Mouse (Mus musculus) limb, embryonic 14.5 days (tissue): ENCODE results near the gene Aifm3. TPM values are rescaled to one million over a fixed set of nuclear protein-coding genes. Genes with fewer than 3 reads are reported as not detected.
"Not testable (repeated sequence)": the region's sequence is repeated elsewhere in the genome, so short reads cannot be mapped to it uniquely, and the experiment has no call there.

Experiments
- ATAC-seq: fragments of 200-750 bp; cut with Nextera tagmentation; 2 replicates; pipeline ENCODE4 v1.8.0; 2017; ENCODE audit warnings: low read depth, moderate number of reproducible peaks, moderate TSS enrichment; ENCODE audit not compliant: low FRiP score
- DNase-seq: peaks from one replicate; pipeline ENCODE4 v3.0.0-alpha.2; 2015; ENCODE audit warnings: low spot score
- H3K27ac ChIP-seq: fragments of 300-500 bp; sonication (generic); replicated peaks from 2 replicates; pipeline ENCODE4 v1.5.1; 2014; ENCODE audit warnings: low read depth, mild to moderate bottlenecking, low read length, moderate library complexity, mixed read lengths
- H3K27me3 ChIP-seq: fragments of 300-500 bp; sonication (generic); 2 replicates; pipeline ENCODE4 v1.6.1; 2014; ENCODE audit warnings: low read length, mixed read lengths; ENCODE audit not compliant: control insufficient read depth, insufficient read depth
- H3K36me3 ChIP-seq: fragments of 300-500 bp; sonication (generic); 2 replicates; pipeline ENCODE4 v1.6.1; 2014; ENCODE audit warnings: mild to moderate bottlenecking, low read length, moderate library complexity, mixed read lengths; ENCODE audit not compliant: control insufficient read depth, insufficient read depth
- H3K4me1 ChIP-seq: fragments of 300-500 bp; sonication (generic); 2 replicates; pipeline ENCODE4 v1.6.1; 2014; ENCODE audit warnings: antibody characterized with exemption, low read length, mixed read lengths; ENCODE audit not compliant: control insufficient read depth, insufficient read depth
- H3K4me2 ChIP-seq: fragments of 300-500 bp; sonication (generic); replicated peaks from 2 replicates; pipeline ENCODE4 v1.6.1; 2014; ENCODE audit warnings: low read depth, mild to moderate bottlenecking, low read length, moderate library complexity; ENCODE audit not compliant: severe bottlenecking
- H3K4me3 ChIP-seq: fragments of 300-500 bp; sonication (generic); replicated peaks from 2 replicates; pipeline ENCODE4 v1.5.1; 2014; ENCODE audit warnings: low read length
- H3K9ac ChIP-seq: fragments of 300-500 bp; sonication (generic); 2 replicates; pipeline ENCODE4 v1.6.1; 2014; ENCODE audit warnings: mild to moderate bottlenecking, low read depth, low read length, moderate library complexity; ENCODE audit not compliant: severe bottlenecking
- H3K9me3 ChIP-seq: fragments of 300-500 bp; sonication (generic); 2 replicates; pipeline ENCODE4 v1.6.1; 2016; ENCODE audit warnings: low read length; ENCODE audit not compliant: control insufficient read depth
- POLR2A ChIP-seq: fragments of 200-500 bp; IDR thresholded peaks from 2 replicates; pipeline ENCODE4 v1.8.0; 2012; ENCODE audit warnings: inconsistent platforms, mild to moderate bottlenecking, moderate library complexity, borderline replicate concordance; ENCODE audit not compliant: insufficient read depth, insufficient read length; ENCODE audit errors: extremely low read depth
- WGBS: fragments of 180-500 bp; shearing (Covaris S2); extraction: QIAGEN DNeasy Blood & Tissue Kit; methylation state at CpG from one replicate; pipeline ENCODE4 v1.1.7; 2014; 5-methylcytosine and 5-hydroxymethylcytosine counted together
- polyA plus RNA-seq, 2 experiments: library from polyadenylated mRNA; depleted of rRNA in 1 of 2; stranded (reverse) in 1 of 2; unstranded in 1 of 2; fragments of >200 nt; fragmentation: Nextera tagmentation in 1 of 2; extraction: Ambion mirVana in 1 of 2; gene quantifications; 2 replicates each; pipeline versions ENCODE4 v1.2.1 to v1.2.3; 2012 to 2014

The Aifm3 gene
- polyA plus RNA-seq, 2 experiments = 0.55 to 1.3 TPM

- Histone ChIP-seq H3K27me3 (no peaks in the 10 kb centered on the region), H3K27ac (no peak overlapping the region), H3K4me1 (0 out of 2 replicates have a peak, but pooled peaks cover 10% of the 10 kb centered on the region), H3K36me3 (no peaks in the 10 kb centered on the region), H3K9me3 (no peaks in the 10 kb centered on the region), H3K4me2 (no peak overlapping the region), H3K9ac (no peak overlapping the region), H3K4me3 (no peak overlapping the region)
- WGBS = 69% methylated on average over 7 of the region's 7 CpGs
- DNase-seq (no peak), ATAC-seq (no peak)
- TF ChIP-seq POLR2A = no peak
Measured at GRCm38 (mm10) chr16:17552837-17553236, 63.4 kb downstream of the Aifm3 start.

DNA sequence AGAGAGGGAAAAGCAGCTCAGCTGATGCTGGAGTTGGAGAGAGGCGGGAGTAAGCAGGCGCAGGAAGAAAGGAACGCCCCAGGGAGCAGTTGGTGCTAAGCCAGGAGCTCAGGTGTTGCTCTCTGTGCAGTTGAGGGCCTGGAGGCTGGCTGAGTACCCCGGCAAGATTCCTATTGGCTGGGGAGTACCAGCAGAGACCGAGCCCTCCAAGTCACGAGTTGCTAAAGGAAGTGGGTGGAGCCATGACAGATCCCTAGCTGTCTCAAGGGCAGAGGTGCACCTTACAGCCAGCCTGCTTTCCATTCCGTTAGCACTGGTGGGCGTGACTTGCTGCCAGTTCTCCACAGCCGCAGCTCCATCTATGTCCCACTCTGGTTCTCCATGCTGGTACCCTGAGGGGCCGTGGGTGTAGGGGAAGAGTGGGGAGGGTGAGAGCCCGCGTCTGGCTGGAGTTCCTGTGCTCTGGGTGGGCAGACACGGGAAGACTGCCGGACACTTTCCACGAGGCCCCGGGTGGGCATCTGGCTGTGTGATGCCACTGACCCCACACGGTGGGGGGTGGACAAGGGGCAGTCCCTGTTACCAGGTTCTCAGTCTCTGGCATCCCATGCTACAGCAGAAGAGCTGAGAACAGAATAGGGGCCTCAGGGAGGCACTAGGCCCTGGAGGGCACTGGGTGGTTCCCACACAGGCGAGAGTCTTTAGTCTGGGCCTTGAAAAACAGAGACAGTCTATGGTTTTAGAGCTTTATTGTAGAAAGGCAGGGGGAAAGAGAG is 64.7 kb downstream of the Aifm3 start:
- peak overlapping the region; percentile 14; the same call in 1 of the 2 replicates for H3K4me3 ChIP-seq
- H3K4me2 ChIP-seq = peak overlapping the region; percentile 44
- ATAC-seq = peak; percentile 87
- no peaks in the 10 kb centered on the region for H3K9me3 ChIP-seq
- 10% methylated on average over 18 of the region's 18 CpGs for WGBS
- H3K27me3 ChIP-seq = no peaks in the 10 kb centered on the region
- peaks cover 19% of the 10 kb centered on the region for H3K4me1 ChIP-seq
- peak overlapping the region; percentile 56; the same call in 1 of the 2 replicates for H3K27ac ChIP-seq
- H3K36me3 ChIP-seq = no peaks in the 10 kb centered on the region
- no peak for TF ChIP-seq POLR2A
- DNase-seq = peak; percentile 83
- H3K9ac ChIP-seq = peak overlapping the region; percentile 3; the same call in 1 of the 2 replicates

DNA sequence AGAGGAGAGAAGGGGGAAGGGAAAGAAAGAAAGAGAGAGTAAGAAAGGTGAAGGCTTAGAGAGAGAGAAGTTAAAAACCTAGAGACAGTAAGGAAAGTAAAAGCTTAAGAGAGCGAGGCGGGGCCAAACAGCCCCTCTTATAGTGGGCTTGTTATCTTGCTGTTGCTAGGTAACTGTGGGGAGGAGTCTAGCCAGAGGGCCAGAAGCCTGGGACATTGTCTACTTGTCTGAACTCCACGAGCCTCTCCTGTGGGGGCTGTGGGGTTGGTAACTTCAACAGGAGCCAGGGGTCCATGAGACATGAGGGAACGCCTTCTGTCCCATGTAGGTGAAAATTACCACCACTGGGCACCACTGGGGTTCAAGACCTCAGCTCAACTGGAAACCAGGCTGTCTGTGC is 65.3 kb downstream of the Aifm3 start:
- H3K9ac ChIP-seq, H3K4me3 ChIP-seq, H3K36me3 ChIP-seq, ATAC-seq, H3K27me3 ChIP-seq, H3K9me3 ChIP-seq: not testable (repeated sequence)
- 29% methylated on average over 4 of the region's 4 CpGs for WGBS
- DNase-seq = peak; percentile 28
- peak overlapping the region; percentile 44; the same call in 1 of the 2 replicates for H3K4me2 ChIP-seq
- H3K4me1 ChIP-seq = peaks cover 20% of the 10 kb centered on the region
- H3K27ac ChIP-seq = peak overlapping the region; percentile 56; the same call in 1 of the 2 replicates

GRCm38 (mm10) chr16:17556180-17556579 is 66.8 kb downstream of the Aifm3 start:
- no peak for TF ChIP-seq POLR2A
- WGBS = 84% methylated on average over 4 of the region's 4 CpGs
- H3K27me3 ChIP-seq = no peaks in the 10 kb centered on the region
- peaks cover 24% of the 10 kb centered on the region for H3K4me1 ChIP-seq
- H3K27ac ChIP-seq = no peak overlapping the region
- no peak overlapping the region for H3K4me2 ChIP-seq
- no peak for DNase-seq
- no peak overlapping the region for H3K4me3 ChIP-seq
- no peak overlapping the region for H3K9ac ChIP-seq
- H3K36me3 ChIP-seq = no peaks in the 10 kb centered on the region
- no peak for ATAC-seq
- H3K9me3 ChIP-seq = no peaks in the 10 kb centered on the region

DNA sequence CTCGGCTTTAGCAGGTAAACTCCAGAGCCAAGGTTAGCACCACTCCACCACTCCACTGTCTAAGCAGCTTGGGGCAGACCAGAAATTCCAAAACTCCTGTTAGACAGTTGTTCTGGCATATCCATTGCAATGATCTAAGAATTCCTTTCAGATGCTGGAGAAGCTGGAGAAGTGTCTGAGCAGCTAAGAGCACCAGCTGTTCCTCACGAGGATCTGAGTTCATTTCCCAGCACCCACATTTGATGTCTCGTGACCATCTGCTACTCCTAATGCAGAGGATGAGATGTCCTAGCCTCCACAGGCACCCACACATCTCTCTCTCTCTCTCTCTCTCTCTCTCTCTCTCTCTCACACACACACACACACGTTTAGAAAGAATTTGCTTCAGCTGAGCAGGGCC is 67.5 kb downstream of the Aifm3 start:
- H3K27ac ChIP-seq = no peak overlapping the region
- H3K36me3 ChIP-seq = no peaks in the 10 kb centered on the region
- H3K4me1 ChIP-seq = peaks cover 31% of the 10 kb centered on the region
- no peaks in the 10 kb centered on the region for H3K27me3 ChIP-seq
- TF ChIP-seq POLR2A = no peak
- 48% methylated on average over 4 of the region's 4 CpGs for WGBS
- H3K4me2 ChIP-seq = no peak overlapping the region
- no peak overlapping the region for H3K4me3 ChIP-seq
- ATAC-seq = no peak
- no peak for DNase-seq
- H3K9me3 ChIP-seq = no peaks in the 10 kb centered on the region
- H3K9ac ChIP-seq = no peak overlapping the region

Other genes starting within 250 kb of the Aifm3 start
- gene Tmem191c, start 213.5 kb upstream of the Aifm3 start, polyA plus RNA-seq (2012; rRNA removed) = 23.8 and 28.2 TPM in 2 replicates
- gene Tmem191c, start 213.5 kb upstream of the Aifm3 start, polyA plus RNA-seq (2014; fragmentation: Nextera tagmentation; extraction: Ambion mirVana) = 7.5 and 8.2 TPM in 2 replicates
- gene Serpind1, start 158.2 kb upstream of the Aifm3 start, polyA plus RNA-seq (2012; rRNA removed) = 0.43 and 0.51 TPM in 2 replicates
- 0.44 and 0.77 TPM in 2 replicates for gene Serpind1, start 158.2 kb upstream of the Aifm3 start, polyA plus RNA-seq (2014; fragmentation: Nextera tagmentation; extraction: Ambion mirVana)
- gene Snap29, start 83.6 kb upstream of the Aifm3 start, polyA plus RNA-seq (2012; rRNA removed) = 9.0 and 9.7 TPM in 2 replicates
- gene Snap29, start 83.6 kb upstream of the Aifm3 start, polyA plus RNA-seq (2014; fragmentation: Nextera tagmentation; extraction: Ambion mirVana) = 6.6 and 7.8 TPM in 2 replicates
- gene Pi4ka, start 83.3 kb upstream of the Aifm3 start, polyA plus RNA-seq (2012; rRNA removed) = 62.3 and 74.3 TPM in 2 replicates
- gene Pi4ka, start 83.3 kb upstream of the Aifm3 start, polyA plus RNA-seq (2014; fragmentation: Nextera tagmentation; extraction: Ambion mirVana) = 36.5 and 37.5 TPM in 2 replicates
- 36.6 and 65.3 TPM in 2 replicates for gene Crkl, start 37.6 kb upstream of the Aifm3 start, polyA plus RNA-seq (2012; rRNA removed)
- 62.9 and 70.7 TPM in 2 replicates for gene Crkl, start 37.6 kb upstream of the Aifm3 start, polyA plus RNA-seq (2014; fragmentation: Nextera tagmentation; extraction: Ambion mirVana)
- 246 and 336 TPM in 2 replicates for gene Lztr1, start 19.1 kb downstream of the Aifm3 start, polyA plus RNA-seq (2012; rRNA removed)
- gene Lztr1, start 19.1 kb downstream of the Aifm3 start, polyA plus RNA-seq (2014; fragmentation: Nextera tagmentation; extraction: Ambion mirVana) = 82.6 and 87.6 TPM in 2 replicates
- gene Thap7, start 41.5 kb downstream of the Aifm3 start, polyA plus RNA-seq (2012; rRNA removed) = 91.9 and 104 TPM in 2 replicates
- 60.0 and 63.2 TPM in 2 replicates for gene Thap7, start 41.5 kb downstream of the Aifm3 start, polyA plus RNA-seq (2014; fragmentation: Nextera tagmentation; extraction: Ambion mirVana)
- gene Lrrc74b, start 71.6 kb downstream of the Aifm3 start, polyA plus RNA-seq (2012; rRNA removed) = 0.08 and 0.23 TPM in 2 replicates
- 0.29 TPM in 1 of 2 replicates, not detected in the other for gene Lrrc74b, start 71.6 kb downstream of the Aifm3 start, polyA plus RNA-seq (2014; fragmentation: Nextera tagmentation; extraction: Ambion mirVana)
- gene P2rx6, start 72.3 kb downstream of the Aifm3 start, polyA plus RNA-seq (2012; rRNA removed) = 0.92 and 0.99 TPM in 2 replicates
- gene P2rx6, start 72.3 kb downstream of the Aifm3 start, polyA plus RNA-seq (2014; fragmentation: Nextera tagmentation; extraction: Ambion mirVana) = 0.47 and 0.82 TPM in 2 replicates
- gene Slc7a4, start 93.6 kb downstream of the Aifm3 start, polyA plus RNA-seq (2012; rRNA removed) = 7.7 and 14.2 TPM in 2 replicates
- gene Slc7a4, start 93.6 kb downstream of the Aifm3 start, polyA plus RNA-seq (2014; fragmentation: Nextera tagmentation; extraction: Ambion mirVana) = 8.0 and 8.2 TPM in 2 replicates
- 120 and 163 TPM in 2 replicates for gene Smpd4, start 129.7 kb downstream of the Aifm3 start, polyA plus RNA-seq (2012; rRNA removed)
- 32.5 and 38.7 TPM in 2 replicates for gene Smpd4, start 129.7 kb downstream of the Aifm3 start, polyA plus RNA-seq (2014; fragmentation: Nextera tagmentation; extraction: Ambion mirVana)
- 7.9 and 8.9 TPM in 2 replicates for gene Ccdc74a, start 156.9 kb downstream of the Aifm3 start, polyA plus RNA-seq (2012; rRNA removed)
- 6.5 and 7.0 TPM in 2 replicates for gene Ccdc74a, start 156.9 kb downstream of the Aifm3 start, polyA plus RNA-seq (2014; fragmentation: Nextera tagmentation; extraction: Ambion mirVana)
- 84.6 and 121 TPM in 2 replicates for gene Med15, start 243.3 kb downstream of the Aifm3 start, polyA plus RNA-seq (2012; rRNA removed)
- gene Med15, start 243.3 kb downstream of the Aifm3 start, polyA plus RNA-seq (2014; fragmentation: Nextera tagmentation; extraction: Ambion mirVana) = 41.6 and 44.0 TPM in 2 replicates